Comparison of ENCODE assay signal across 7 mouse cellular contexts in genomic region chr17:47394223-47394869, GRCm38 (mm10). TPM values are rescaled to one million over a fixed set of nuclear protein-coding genes. Genes with fewer than 3 reads are reported as not detected.
A peak's percentile ranks its signal among the peaks of the same experiment; 100 is the strongest.
DNase-seq lines count a peak whose midpoint lies in the region; ATAC-seq and TF ChIP-seq lines count a peak whose summit lies in the region.

No protein-coding gene starts in this region.

- no peak for DNase-seq in CH12.LX (ENCODE audit: extremely low read depth)
- DNase-seq in MN1 (ENCODE audit: low spot score): peak; percentile 84
- DNase-seq in kidney, postnatal 14 days: peak; percentile 36
- no peak for DNase-seq in adipocyte (ENCODE audit: low spot score)
- DNase-seq in layer of hippocampus, adult 11-12 months (ENCODE audit: low spot score): no peak

- WGBS in heart, embryonic 15.5 days: 18% methylated on average over 24 of the region's 24 CpGs
- WGBS in midbrain, embryonic 12.5 days: 23% methylated on average over 24 of the region's 24 CpGs

- dilution Hi-C loops in CH12.LX (cut with MboI; ENCODE audit: extremely low pct_ligation_motif_present, extremely low pct_unique_long_range_greater_than_20kb, low sequenced_read_pairs): no loop called here

- H3K36me3 ChIP-seq in CH12.LX (replicated peaks in 1 of 2; ENCODE audit: control insufficient read depth in 1 of 2, insufficient read depth in 1 of 2, low read length in 1 of 2): peaks cover 0 to 3% of the 10 kb centered on the region in 2 experiments
- no peaks in the 10 kb centered on the region for H3K36me3 ChIP-seq in heart, embryonic 15.5 days
- no peaks in the 10 kb centered on the region for H3K36me3 ChIP-seq in midbrain, embryonic 12.5 days

- H3K27me3 ChIP-seq in CH12.LX (replicated peaks): peaks cover 3% of the 10 kb centered on the region
- peaks cover 24% of the 10 kb centered on the region for H3K27me3 ChIP-seq in heart, embryonic 15.5 days
- H3K27me3 ChIP-seq in midbrain, embryonic 12.5 days: peaks cover 41% of the 10 kb centered on the region

- 0 out of 2 replicates have a peak overlapping the region, but pooled peaks have one; percentile 65 for H3K4me2 ChIP-seq in CH12.LX (ENCODE audit: insufficient read depth, low read depth, poor library complexity, severe bottlenecking)
- peak overlapping the region; percentile 70 for H3K4me2 ChIP-seq in heart, embryonic 15.5 days
- H3K4me2 ChIP-seq in midbrain, embryonic 12.5 days (replicated peaks): peak overlapping the region; percentile 45

- H3K9ac ChIP-seq in CH12.LX (ENCODE audit: insufficient read depth, low read depth): no peak overlapping the region
- H3K9ac ChIP-seq in heart, embryonic 15.5 days: 0 out of 2 replicates have a peak overlapping the region, but pooled peaks have one; percentile 8
- H3K9ac ChIP-seq in midbrain, embryonic 12.5 days (replicated peaks): no peak overlapping the region

- peak overlapping the region in 1 of 3 experiments; percentile 45 for H3K4me3 ChIP-seq in CH12.LX (replicated peaks in 1 of 3; ENCODE audit: low read depth in 2 of 3, low read length in 2 of 3, poor library complexity in 1 of 3)
- H3K4me3 ChIP-seq in heart, embryonic 15.5 days: peak overlapping the region; percentile 42
- no peak overlapping the region for H3K4me3 ChIP-seq in midbrain, embryonic 12.5 days

- H3K79me2 ChIP-seq in CH12.LX (replicated peaks; ENCODE audit: control insufficient read depth, extremely low read depth, insufficient read depth, poor library complexity, severe bottlenecking): no peaks in the 10 kb centered on the region

- H3K9me3 ChIP-seq in CH12.LX (replicated peaks; ENCODE audit: low read length): no peaks in the 10 kb centered on the region
- no peaks in the 10 kb centered on the region for H3K9me3 ChIP-seq in heart, embryonic 15.5 days (replicated peaks)
- no peaks in the 10 kb centered on the region for H3K9me3 ChIP-seq in midbrain, embryonic 12.5 days

- no peak for TF ChIP-seq EP300 in CH12.LX (IDR thresholded peaks at IDR 0.05; ENCODE audit: low read length)

- no peak overlapping the region for H3K27ac ChIP-seq in CH12.LX (ENCODE audit: insufficient read depth, low read depth)
- H3K27ac ChIP-seq in heart, embryonic 15.5 days: no peak overlapping the region
- H3K27ac ChIP-seq in midbrain, embryonic 12.5 days (replicated peaks): no peak overlapping the region

- peaks cover 3 to 16% of the 10 kb centered on the region in 2 experiments; a peak in 3 of 4 replicates for H3K4me1 ChIP-seq in CH12.LX (ENCODE audit: control insufficient read depth in 1 of 2, insufficient read depth in 2 of 2)
- peaks cover 15% of the 10 kb centered on the region for H3K4me1 ChIP-seq in heart, embryonic 15.5 days (replicated peaks)
- H3K4me1 ChIP-seq in midbrain, embryonic 12.5 days: peaks cover 15% of the 10 kb centered on the region; the same call in 1 of the 2 replicates

- no peak for TF ChIP-seq POLR2A in CH12.LX (IDR thresholded peaks at IDR 0.05; ENCODE audit: low read depth, low read length)

- no peak for TF ChIP-seq CTCF in CH12.LX (conservative IDR thresholded peaks at IDR 0.05 in 1 of 2, IDR thresholded peaks at IDR 0.05 in 1 of 2; ENCODE audit: low read depth in 2 of 2, low read length in 2 of 2)

- TF ChIP-seq RAD21 in CH12.LX (IDR thresholded peaks at IDR 0.05; ENCODE audit: low read depth, low read length): no peak

- in situ Hi-C loops in CH12.LX (cut with MboI; ENCODE audit: low pct_ligation_motif_present, low pct_unique_long_range_greater_than_20kb, low sequenced_read_pairs): loop anchor here (5.0 to 25.0 kb wide), 2 partner anchors 33 to 218 kb away; partner anchors contain the start of genes Bysl, Gm20517 and Med20

- no peak for ATAC-seq in heart, embryonic 15.5 days (replicated peaks; ENCODE audit: insufficient number of reproducible peaks, insufficient read depth, low FRiP score, low read depth)
- ATAC-seq in midbrain, embryonic 12.5 days (ENCODE audit: low FRiP score, low read depth): no peak

TF ChIP-seq in CH12.LX, 34 proteins besides CTCF, POLR2A, EP300 and RAD21:
- TF ChIP-seq MEF2A (IDR thresholded peaks at IDR 0.05; ENCODE audit: borderline replicate concordance, low read depth, low read length): no peak
- TF ChIP-seq JUND (conservative IDR thresholded peaks at IDR 0.05; ENCODE audit: low read depth, low read length): no peak
- no peak for TF ChIP-seq NELFE (IDR thresholded peaks at IDR 0.05; ENCODE audit: low read depth, low read length)
- TF ChIP-seq UBTF (IDR thresholded peaks at IDR 0.05; ENCODE audit: low read depth, low read length): no peak

RNA-seq across cellular contexts. Expression of gene Guca1a, which starts 6.0 kb away (rescaled TPM):
- 1.8 and 5.2 TPM in 2 replicates for total RNA-seq in CH12.LX (2012; rRNA removed)
- 2.4 and 3.2 TPM in 2 replicates for total RNA-seq in CH12.LX (2014; rRNA removed)
- 2.1 TPM in 2 replicates for polyA plus RNA-seq in CH12.LX (2012; ENCODE audit: insufficient read length, low read depth)
- 1.7 TPM in 2 replicates for polyA plus RNA-seq in heart, embryonic 15.5 days (2015; fragmentation: Nextera tagmentation; extraction: Ambion mirVana)
- polyA plus RNA-seq in midbrain, embryonic 12.5 days (2016; fragmentation: Nextera tagmentation; extraction: Ambion mirVana): 0.70 and 0.99 TPM in 2 replicates

RNA-seq across cellular contexts. Expression of gene Guca1b, which starts 9.2 kb away (rescaled TPM):
- total RNA-seq in CH12.LX (2012; rRNA removed) (0.59 and 0.92 TPM in 2 replicates), CH12.LX (2014; rRNA removed) (0.46 and 0.62 TPM in 2 replicates)
- 1.6 and 1.7 TPM in 2 replicates for polyA plus RNA-seq in CH12.LX (2012; ENCODE audit: insufficient read length, low read depth)
- polyA plus RNA-seq in heart, embryonic 15.5 days (2015; fragmentation: Nextera tagmentation; extraction: Ambion mirVana): 0.91 and 1.2 TPM in 2 replicates
- polyA plus RNA-seq in midbrain, embryonic 12.5 days (2016; fragmentation: Nextera tagmentation; extraction: Ambion mirVana): 0.73 and 0.77 TPM in 2 replicates

RNA-seq across cellular contexts. Expression of gene Mrps10, which starts 25.7 kb away (rescaled TPM):
- total RNA-seq in CH12.LX (2012; rRNA removed) (86.8 and 90.3 TPM in 2 replicates), CH12.LX (2014; rRNA removed) (57.7 and 58.6 TPM in 2 replicates)
- polyA plus RNA-seq in CH12.LX (2012; ENCODE audit: insufficient read length, low read depth): 114 and 124 TPM in 2 replicates
- polyA plus RNA-seq in heart, embryonic 15.5 days (2015; fragmentation: Nextera tagmentation; extraction: Ambion mirVana): 58.4 and 61.0 TPM in 2 replicates
- 72.7 and 73.4 TPM in 2 replicates for polyA plus RNA-seq in midbrain, embryonic 12.5 days (2016; fragmentation: Nextera tagmentation; extraction: Ambion mirVana)

RNA-seq across cellular contexts. Expression of gene AI661453, which starts 42.1 kb away (rescaled TPM):
- total RNA-seq in CH12.LX (2012; rRNA removed): not detected in 2 replicates
- total RNA-seq in CH12.LX (2014; rRNA removed): not detected in 2 replicates
- polyA plus RNA-seq in CH12.LX (2012; ENCODE audit: insufficient read length, low read depth): not detected in 2 replicates
- 0.96 and 1.2 TPM in 2 replicates for polyA plus RNA-seq in heart, embryonic 15.5 days (2015; fragmentation: Nextera tagmentation; extraction: Ambion mirVana)
- 0.23 and 0.24 TPM in 2 replicates for polyA plus RNA-seq in midbrain, embryonic 12.5 days (2016; fragmentation: Nextera tagmentation; extraction: Ambion mirVana)

RNA-seq across cellular contexts. Expression of gene 1700001C19Rik, which starts 42.8 kb away (rescaled TPM):
- total RNA-seq in CH12.LX (2012; rRNA removed): 0.25 TPM in 1 of 2 replicates, not detected in the other
- not detected in 2 replicates for total RNA-seq in CH12.LX (2014; rRNA removed)
- not detected in 2 replicates for polyA plus RNA-seq in CH12.LX (2012; ENCODE audit: insufficient read length, low read depth)
- polyA plus RNA-seq in heart, embryonic 15.5 days (2015; fragmentation: Nextera tagmentation; extraction: Ambion mirVana): 0.60 and 1.0 TPM in 2 replicates
- polyA plus RNA-seq in midbrain, embryonic 12.5 days (2016; fragmentation: Nextera tagmentation; extraction: Ambion mirVana): 0.41 and 0.52 TPM in 2 replicates

Comparison
In these comparisons a context has a peak if more than half of its experiments do, and no peak if none do; other contexts are left out.
1. DNase-seq: peak in MN1 (single experiment) and kidney, postnatal 14 days (single experiment); none in CH12.LX (single experiment), adipocyte (single experiment) and layer of hippocampus, adult 11-12 months (single experiment).
2. Peak in every context shown above with its lines, with median percentiles within 50 percentile points of each other: H3K4me2 ChIP-seq.